Mouse (Mus musculus): ENCODE data around the gene Pqlc2. TPM values are rescaled to one million over a fixed set of nuclear protein-coding genes. Genes with fewer than 3 reads are reported as not detected.

Gene Pqlc2
- polyA plus RNA-seq, 1 experiment from 2014 or later = 14.0 TPM

GRCm38 (mm10) chr4:139338145-139338544, 27.6 kb upstream of the Pqlc2 start:
- no peak overlapping the region for H3K4me2 ChIP-seq (ENCODE audit: low read length)
- no peaks in the 10 kb centered on the region for H3K36me3 ChIP-seq (ENCODE audit: control insufficient read depth, insufficient read depth, low read length)
- 56% methylated on average over 33 of the region's 33 CpGs for WGBS
- H3K27me3 ChIP-seq (replicated peaks; ENCODE audit: control insufficient read depth, insufficient read depth, low read length) = no peaks in the 10 kb centered on the region; the same call in 1 of the 2 replicates
- no peak overlapping the region for H3K9ac ChIP-seq (ENCODE audit: low read depth, low read length)
- H3K4me1 ChIP-seq (ENCODE audit: control insufficient read depth, insufficient read depth, low read depth, low read length) = no peaks in the 10 kb centered on the region; the same call in 1 of the 2 replicates
- no peak overlapping the region for H3K4me3 ChIP-seq (ENCODE audit: low read length)
- no peak for ATAC-seq
- no peak overlapping the region for H3K27ac ChIP-seq (ENCODE audit: low read depth, low read length)
- H3K9me3 ChIP-seq (ENCODE audit: control insufficient read depth, low read length) = no peaks in the 10 kb centered on the region

DNA sequence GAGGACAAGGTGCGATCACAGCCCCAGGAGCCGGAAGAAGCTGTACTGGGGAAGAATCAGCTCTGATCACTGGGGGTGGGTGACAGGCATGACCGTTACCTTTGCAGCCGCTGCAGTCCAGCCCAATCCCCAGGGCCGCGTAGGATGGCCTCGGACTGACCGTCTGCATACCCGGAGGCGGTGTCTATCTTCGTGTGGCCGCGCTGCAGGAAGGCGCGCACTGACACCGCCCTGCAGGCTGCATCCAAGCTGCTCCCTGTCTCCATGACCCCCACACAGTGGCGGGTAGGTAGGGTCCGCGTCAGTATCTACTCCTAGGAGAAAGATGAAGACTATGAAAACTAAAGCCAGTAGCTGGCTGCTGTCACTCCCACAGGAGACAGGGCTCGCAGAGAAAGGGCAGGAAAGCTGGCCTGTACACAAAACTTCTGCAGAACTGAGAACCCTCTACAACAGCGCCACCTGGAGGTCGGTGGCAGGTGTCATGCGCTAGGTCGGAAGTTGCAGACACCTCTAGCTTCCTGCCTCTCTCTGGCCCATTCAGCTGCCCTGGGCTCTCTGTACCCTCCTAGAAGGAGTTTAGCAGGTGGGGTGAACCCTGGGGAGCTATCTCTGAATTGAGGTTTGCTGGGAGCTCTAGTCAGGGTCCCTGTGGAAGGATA, 26.4 kb upstream of the Pqlc2 start:
- no peaks in the 10 kb centered on the region; the same call in 1 of the 2 replicates for H3K4me1 ChIP-seq (ENCODE audit: control insufficient read depth, insufficient read depth, low read depth, low read length)
- peak overlapping the region; percentile 41 for H3K4me2 ChIP-seq (ENCODE audit: low read length)
- peak overlapping the region; percentile 35 for H3K9ac ChIP-seq (ENCODE audit: low read depth, low read length)
- no peak for ATAC-seq
- H3K4me3 ChIP-seq (ENCODE audit: low read length) = no peak overlapping the region
- H3K9me3 ChIP-seq (ENCODE audit: control insufficient read depth, low read length) = no peaks in the 10 kb centered on the region
- no peak overlapping the region for H3K27ac ChIP-seq (ENCODE audit: low read depth, low read length)
- no peaks in the 10 kb centered on the region for H3K36me3 ChIP-seq (ENCODE audit: control insufficient read depth, insufficient read depth, low read length)
- no peaks in the 10 kb centered on the region; the same call in 1 of the 2 replicates for H3K27me3 ChIP-seq (replicated peaks; ENCODE audit: control insufficient read depth, insufficient read depth, low read length)
- 28% methylated on average over 24 of the region's 24 CpGs for WGBS

- 67% methylated on average over 7 of the region's 7 CpGs for WGBS
- no peaks in the 10 kb centered on the region; the same call in 1 of the 2 replicates for H3K4me1 ChIP-seq (ENCODE audit: control insufficient read depth, insufficient read depth, low read depth, low read length)
- H3K4me3 ChIP-seq (ENCODE audit: low read length) = no peak overlapping the region
- no peaks in the 10 kb centered on the region for H3K9me3 ChIP-seq (ENCODE audit: control insufficient read depth, low read length)
- H3K4me2 ChIP-seq (ENCODE audit: low read length) = no peak overlapping the region
- H3K27ac ChIP-seq (ENCODE audit: low read depth, low read length) = no peak overlapping the region
- no peaks in the 10 kb centered on the region for H3K36me3 ChIP-seq (ENCODE audit: control insufficient read depth, insufficient read depth, low read length)
- no peak overlapping the region for H3K9ac ChIP-seq (ENCODE audit: low read depth, low read length)
- no peaks in the 10 kb centered on the region; the same call in 1 of the 2 replicates for H3K27me3 ChIP-seq (replicated peaks; ENCODE audit: control insufficient read depth, insufficient read depth, low read length)
- no peak for ATAC-seq
Measured at GRCm38 (mm10) chr4:139335507-139335906, 25.0 kb upstream of the Pqlc2 start.

DNA sequence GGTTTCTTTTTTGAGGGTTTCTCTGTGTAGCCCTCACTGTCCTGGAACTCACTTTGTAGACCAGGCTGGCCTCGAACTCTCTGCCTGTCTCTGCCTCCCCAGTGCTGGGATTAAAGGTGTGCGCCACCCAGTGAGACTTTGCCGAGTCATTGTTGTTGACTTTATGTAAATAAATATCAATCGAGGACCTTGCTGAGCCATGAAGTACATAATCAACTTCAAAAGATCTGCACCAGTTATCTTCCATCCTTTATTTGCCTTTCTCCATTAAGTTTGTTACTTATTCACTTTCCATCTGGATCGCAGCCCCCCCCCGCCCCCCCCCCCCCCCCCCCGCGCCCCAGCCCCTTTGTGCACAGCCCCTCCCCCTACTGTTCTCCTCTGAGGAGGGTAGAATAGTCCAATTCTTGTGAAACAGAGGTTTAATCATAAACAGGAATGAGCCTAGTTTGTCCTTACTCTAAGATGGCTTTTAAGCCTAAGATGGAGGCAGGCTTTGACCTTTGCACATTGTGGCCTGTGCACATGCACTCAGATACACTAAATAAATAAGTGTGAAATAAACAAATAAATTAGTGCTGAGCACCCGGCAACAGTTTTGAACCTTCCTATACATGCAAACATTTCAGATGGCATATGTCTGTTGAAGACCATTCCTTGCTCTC, 24.3 kb upstream of the Pqlc2 start:
- Histone ChIP-seq H3K9ac (ENCODE audit: low read depth, low read length) (no peak overlapping the region), H3K9me3 (ENCODE audit: control insufficient read depth, low read length) (no peaks in the 10 kb centered on the region), H3K27me3 (replicated peaks; ENCODE audit: control insufficient read depth, insufficient read depth, low read length) (no peaks in the 10 kb centered on the region; the same call in 1 of the 2 replicates), H3K4me3 (ENCODE audit: low read length) (no peak overlapping the region), H3K36me3 (ENCODE audit: control insufficient read depth, insufficient read depth, low read length) (no peaks in the 10 kb centered on the region), H3K4me2 (ENCODE audit: low read length) (no peak overlapping the region), H3K4me1 (ENCODE audit: control insufficient read depth, insufficient read depth, low read depth, low read length) (no peaks in the 10 kb centered on the region; the same call in 1 of the 2 replicates), H3K27ac (ENCODE audit: low read depth, low read length) (no peak overlapping the region)
- WGBS = 69% methylated on average over 7 of the region's 9 CpGs
- ATAC-seq = no peak

- no peak overlapping the region for H3K9ac ChIP-seq (ENCODE audit: low read depth, low read length)
- 12% methylated on average over 10 of the region's 10 CpGs for WGBS
- ATAC-seq = no peak
- H3K27ac ChIP-seq (ENCODE audit: low read depth, low read length) = no peak overlapping the region
- no peaks in the 10 kb centered on the region for H3K27me3 ChIP-seq (replicated peaks; ENCODE audit: control insufficient read depth, insufficient read depth, low read length)
- H3K4me2 ChIP-seq (ENCODE audit: low read length) = peak overlapping the region; percentile 38
- no peaks in the 10 kb centered on the region for H3K4me1 ChIP-seq (ENCODE audit: control insufficient read depth, insufficient read depth, low read depth, low read length)
- H3K4me3 ChIP-seq (ENCODE audit: low read length) = peak overlapping the region; percentile 14; the same call in 1 of the 2 replicates
- H3K9me3 ChIP-seq (ENCODE audit: control insufficient read depth, low read length) = no peaks in the 10 kb centered on the region
- no peaks in the 10 kb centered on the region for H3K36me3 ChIP-seq (ENCODE audit: control insufficient read depth, insufficient read depth, low read length)
Measured at GRCm38 (mm10) chr4:139330605-139331004, 20.1 kb upstream of the Pqlc2 start.

- Histone ChIP-seq H3K27ac (ENCODE audit: low read depth, low read length) (no peak overlapping the region), H3K9ac (ENCODE audit: low read depth, low read length) (no peak overlapping the region), H3K4me3 (ENCODE audit: low read length) (no peak overlapping the region), H3K36me3 (ENCODE audit: control insufficient read depth, insufficient read depth, low read length) (no peaks in the 10 kb centered on the region; the same call in 1 of the 2 replicates), H3K4me1 (ENCODE audit: control insufficient read depth, insufficient read depth, low read depth, low read length) (no peaks in the 10 kb centered on the region), H3K4me2 (ENCODE audit: low read length) (no peak overlapping the region), H3K27me3 (replicated peaks; ENCODE audit: control insufficient read depth, insufficient read depth, low read length) (no peaks in the 10 kb centered on the region), H3K9me3 (ENCODE audit: control insufficient read depth, low read length) (no peaks in the 10 kb centered on the region)
- ATAC-seq = no peak
- WGBS = 86% methylated on average over 4 of the region's 4 CpGs
Measured at GRCm38 (mm10) chr4:139319740-139320139, 9.2 kb upstream of the Pqlc2 start.

DNA sequence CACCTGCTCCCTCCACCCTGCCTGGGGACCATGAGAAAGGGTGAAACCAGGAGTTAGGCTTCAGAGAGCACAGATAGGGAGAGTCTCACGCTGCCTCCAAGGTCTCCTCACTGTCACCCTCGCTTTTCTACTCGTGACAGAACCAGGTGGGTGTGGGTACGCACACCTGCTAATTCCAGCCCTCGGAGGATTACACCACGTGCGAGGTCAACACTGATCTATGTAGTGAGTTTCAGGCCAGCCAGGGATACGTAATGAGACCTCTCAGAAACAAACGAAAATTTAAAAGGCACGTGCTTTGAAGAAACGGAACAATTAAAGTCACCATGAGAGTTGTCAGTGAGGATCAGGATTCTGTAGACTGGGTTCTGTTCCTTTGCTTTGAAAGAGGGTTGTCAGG, 7.9 kb upstream of the Pqlc2 start:
- Histone ChIP-seq H3K9ac (ENCODE audit: low read depth, low read length) (no peak overlapping the region), H3K4me2 (ENCODE audit: low read length) (no peak overlapping the region), H3K4me3 (ENCODE audit: low read length) (no peak overlapping the region), H3K36me3 (ENCODE audit: control insufficient read depth, insufficient read depth, low read length) (peaks cover 5% of the 10 kb centered on the region; the same call in 1 of the 2 replicates), H3K27me3 (replicated peaks; ENCODE audit: control insufficient read depth, insufficient read depth, low read length) (no peaks in the 10 kb centered on the region), H3K27ac (ENCODE audit: low read depth, low read length) (no peak overlapping the region), H3K9me3 (ENCODE audit: control insufficient read depth, low read length) (no peaks in the 10 kb centered on the region), H3K4me1 (ENCODE audit: control insufficient read depth, insufficient read depth, low read depth, low read length) (no peaks in the 10 kb centered on the region)
- WGBS = 94% methylated on average over 11 of the region's 11 CpGs
- ATAC-seq = no peak

DNA sequence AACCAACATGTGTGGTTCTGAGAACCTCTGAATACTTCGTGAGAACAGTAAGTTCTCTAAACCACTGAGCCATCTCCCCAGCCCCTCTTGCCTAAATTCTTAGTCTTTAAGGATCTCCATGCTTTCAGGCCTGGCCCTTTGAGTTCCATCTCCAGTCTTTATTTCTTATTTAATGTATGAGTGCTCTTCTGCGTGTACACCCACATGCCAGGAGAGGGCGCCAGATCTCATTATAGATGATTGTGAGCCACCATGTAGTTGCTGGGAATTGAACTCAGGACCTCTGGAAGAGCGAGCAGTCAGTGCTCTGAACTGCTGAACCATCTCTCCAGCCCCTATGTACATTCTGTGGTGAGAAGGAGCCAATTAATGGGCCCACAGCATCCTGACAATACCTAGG, 2.1 kb upstream of the Pqlc2 start:
- Histone ChIP-seq H3K9me3 (ENCODE audit: control insufficient read depth, low read length) (no peaks in the 10 kb centered on the region), H3K27ac (ENCODE audit: low read depth, low read length) (no peak overlapping the region), H3K36me3 (ENCODE audit: control insufficient read depth, insufficient read depth, low read length) (peaks cover 5% of the 10 kb centered on the region; the same call in 1 of the 2 replicates), H3K4me2 (ENCODE audit: low read length) (no peak overlapping the region), H3K4me3 (ENCODE audit: low read length) (no peak overlapping the region), H3K4me1 (ENCODE audit: control insufficient read depth, insufficient read depth, low read depth, low read length) (peaks cover 20% of the 10 kb centered on the region), H3K27me3 (replicated peaks; ENCODE audit: control insufficient read depth, insufficient read depth, low read length) (no peaks in the 10 kb centered on the region), H3K9ac (ENCODE audit: low read depth, low read length) (no peak overlapping the region)
- WGBS = 54% methylated on average over 4 of the region's 4 CpGs
- no peak for ATAC-seq

- Histone ChIP-seq H3K36me3 (ENCODE audit: control insufficient read depth, insufficient read depth, low read length) (peaks cover 5% of the 10 kb centered on the region; the same call in 1 of the 2 replicates), H3K9me3 (ENCODE audit: control insufficient read depth, low read length) (no peaks in the 10 kb centered on the region), H3K27ac (ENCODE audit: low read depth, low read length) (no peak overlapping the region), H3K9ac (ENCODE audit: low read depth, low read length) (peak overlapping the region; percentile 95), H3K4me1 (ENCODE audit: control insufficient read depth, insufficient read depth, low read depth, low read length) (peaks cover 20% of the 10 kb centered on the region), H3K27me3 (replicated peaks; ENCODE audit: control insufficient read depth, insufficient read depth, low read length) (no peaks in the 10 kb centered on the region), H3K4me3 (ENCODE audit: low read length) (peak overlapping the region; percentile 93), H3K4me2 (ENCODE audit: low read length) (peak overlapping the region; percentile 91)
- 18% methylated on average over 14 of the region's 14 CpGs for WGBS
- ATAC-seq = no peak
Measured at GRCm38 (mm10) chr4:139311707-139312106, 1.2 kb upstream of the Pqlc2 start.
